Mouse (Mus musculus): Measurements from ENCODE around the gene Rpp30. TPM values are rescaled to one million over a fixed set of nuclear protein-coding genes. Genes with fewer than 3 reads are reported as not detected.

Rpp30 gene
- polyA plus RNA-seq, 1 experiment from 2014 or later: 87.3 TPM

DNA sequence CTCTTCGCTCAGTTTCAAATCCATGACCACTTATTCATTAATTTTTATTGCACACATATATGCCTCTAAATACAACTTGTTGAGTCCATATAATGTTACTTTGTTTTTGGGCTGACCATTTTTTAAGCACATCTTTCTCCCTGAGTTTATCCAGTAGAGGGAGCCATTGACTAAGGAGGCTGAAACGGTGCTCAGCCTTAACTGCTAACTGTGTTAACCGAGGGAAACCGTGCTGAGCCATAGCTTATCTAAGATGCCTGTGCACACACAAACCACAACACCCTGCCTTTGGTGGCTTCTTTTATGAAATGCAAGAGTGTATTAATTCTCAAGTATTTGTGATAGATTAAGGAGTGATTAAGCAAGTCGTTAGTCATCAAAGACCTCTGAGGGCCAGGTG lies 7.3 kb downstream of the Rpp30 start:
- no peak overlapping the region for H3K4me2 ChIP-seq
- TF ChIP-seq CTCF (IDR thresholded peaks at IDR 0.05; ENCODE audit: low read depth): peak; percentile 77
- peak; percentile 81 for DNase-seq
- no peaks in the 10 kb centered on the region for H3K9me3 ChIP-seq (ENCODE audit: low read depth, low read length)
- WGBS: 45% methylated on average over 5 of the region's 5 CpGs
- H3K27me3 ChIP-seq (ENCODE audit: insufficient read depth, low read length): no peaks in the 10 kb centered on the region
- no peak overlapping the region for H3K27ac ChIP-seq (ENCODE audit: low read depth)
- no peak overlapping the region for H3K4me3 ChIP-seq (ENCODE audit: low read depth, low read length)
- H3K4me1 ChIP-seq (ENCODE audit: insufficient read depth): no peaks in the 10 kb centered on the region
- no peak overlapping the region for H3K9ac ChIP-seq
- H3K36me3 ChIP-seq (ENCODE audit: insufficient read depth): peaks cover 74% of the 10 kb centered on the region
- ATAC-seq (ENCODE audit: insufficient read depth): no peak

GRCm38 (mm10) chr19:36097194-36097593 lies 13.7 kb downstream of the Rpp30 start:
- DNase-seq (no peak), ATAC-seq (ENCODE audit: insufficient read depth) (no peak)
- Histone ChIP-seq H3K9me3 (ENCODE audit: low read depth, low read length) (no peaks in the 10 kb centered on the region), H3K36me3 (ENCODE audit: insufficient read depth) (peaks cover 67% of the 10 kb centered on the region), H3K4me2 (no peak overlapping the region), H3K4me3 (ENCODE audit: low read depth, low read length) (no peak overlapping the region), H3K27me3 (ENCODE audit: insufficient read depth, low read length) (no peaks in the 10 kb centered on the region), H3K4me1 (ENCODE audit: insufficient read depth) (no peaks in the 10 kb centered on the region), H3K9ac (no peak overlapping the region), H3K27ac (ENCODE audit: low read depth) (no peak overlapping the region)
- no peak for TF ChIP-seq CTCF (IDR thresholded peaks at IDR 0.05; ENCODE audit: low read depth)
- WGBS: 81% methylated on average over 3 of the region's 3 CpGs

DNA sequence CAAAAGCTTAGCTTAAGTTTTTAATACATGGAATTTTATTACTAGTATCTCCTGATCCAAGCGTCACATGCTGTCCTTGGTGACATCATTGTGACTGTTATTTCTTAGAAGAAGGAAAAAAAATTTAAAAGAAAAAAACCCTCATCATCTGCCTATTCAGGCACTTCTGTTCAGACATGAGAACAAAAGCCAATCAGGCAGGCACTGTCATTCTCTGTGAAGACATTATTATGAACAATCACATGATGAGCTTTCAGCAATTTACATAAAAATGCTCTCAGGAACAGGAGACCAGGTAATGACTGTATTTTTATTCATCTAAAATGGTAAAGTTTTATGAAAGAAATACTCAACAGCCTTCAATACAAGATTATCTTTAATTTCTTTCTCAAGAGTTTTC lies 14.7 kb downstream of the Rpp30 start:
- H3K9ac ChIP-seq: no peak overlapping the region
- no peak overlapping the region for H3K27ac ChIP-seq (ENCODE audit: low read depth)
- no peak overlapping the region for H3K4me2 ChIP-seq
- no peak for ATAC-seq (ENCODE audit: insufficient read depth)
- TF ChIP-seq CTCF (IDR thresholded peaks at IDR 0.05; ENCODE audit: low read depth): no peak
- H3K27me3 ChIP-seq (ENCODE audit: insufficient read depth, low read length): no peaks in the 10 kb centered on the region
- no peaks in the 10 kb centered on the region for H3K9me3 ChIP-seq (ENCODE audit: low read depth, low read length)
- no peak for DNase-seq
- peaks cover 69% of the 10 kb centered on the region for H3K36me3 ChIP-seq (ENCODE audit: insufficient read depth)
- H3K4me3 ChIP-seq (ENCODE audit: low read depth, low read length): no peak overlapping the region
- H3K4me1 ChIP-seq (ENCODE audit: insufficient read depth): no peaks in the 10 kb centered on the region
- 90% methylated on average over 1 of the region's 1 CpGs for WGBS

DNA sequence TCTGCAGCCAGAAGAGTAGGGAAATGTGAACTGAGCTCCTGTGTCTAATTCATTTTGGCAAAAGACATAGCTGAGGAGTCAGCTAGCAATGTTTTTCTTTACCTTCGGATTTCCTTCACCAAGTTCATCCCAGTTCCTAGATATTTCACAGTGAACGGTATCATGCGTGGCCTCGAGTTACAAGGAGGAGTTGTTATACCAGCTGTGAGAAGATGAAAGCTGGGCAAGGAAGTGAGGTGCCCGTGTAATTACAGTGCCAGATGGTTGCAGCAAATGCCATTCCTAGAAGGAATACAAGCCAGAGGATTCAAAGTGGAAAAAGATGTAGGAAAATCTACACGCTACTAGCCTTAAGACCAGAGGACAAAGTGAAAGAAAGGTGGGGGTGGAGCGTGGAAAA lies 15.4 kb downstream of the Rpp30 start:
- 92% methylated on average over 7 of the region's 7 CpGs for WGBS
- no peak for TF ChIP-seq CTCF (IDR thresholded peaks at IDR 0.05; ENCODE audit: low read depth)
- no peaks in the 10 kb centered on the region for H3K4me1 ChIP-seq (ENCODE audit: insufficient read depth)
- no peak overlapping the region for H3K27ac ChIP-seq (ENCODE audit: low read depth)
- no peaks in the 10 kb centered on the region for H3K27me3 ChIP-seq (ENCODE audit: insufficient read depth, low read length)
- no peaks in the 10 kb centered on the region for H3K9me3 ChIP-seq (ENCODE audit: low read depth, low read length)
- H3K9ac ChIP-seq: no peak overlapping the region
- no peak for ATAC-seq (ENCODE audit: insufficient read depth)
- H3K4me2 ChIP-seq: no peak overlapping the region
- H3K4me3 ChIP-seq (ENCODE audit: low read depth, low read length): no peak overlapping the region
- no peak for DNase-seq
- H3K36me3 ChIP-seq (ENCODE audit: insufficient read depth): peaks cover 69% of the 10 kb centered on the region

GRCm38 (mm10) chr19:36103909-36104308 lies 20.4 kb downstream of the Rpp30 start:
- Histone ChIP-seq H3K4me3 (ENCODE audit: low read depth, low read length) (no peak overlapping the region), H3K27ac (ENCODE audit: low read depth) (no peak overlapping the region), H3K4me2 (no peak overlapping the region), H3K36me3 (ENCODE audit: insufficient read depth) (peaks cover 36% of the 10 kb centered on the region), H3K4me1 (ENCODE audit: insufficient read depth) (no peaks in the 10 kb centered on the region), H3K9ac (no peak overlapping the region), H3K27me3 (ENCODE audit: insufficient read depth, low read length) (no peaks in the 10 kb centered on the region), H3K9me3 (ENCODE audit: low read depth, low read length) (no peaks in the 10 kb centered on the region)
- 81% methylated on average over 5 of the region's 5 CpGs for WGBS
- ATAC-seq (ENCODE audit: insufficient read depth): no peak
- DNase-seq: no peak
- no peak for TF ChIP-seq CTCF (IDR thresholded peaks at IDR 0.05; ENCODE audit: low read depth)

DNA sequence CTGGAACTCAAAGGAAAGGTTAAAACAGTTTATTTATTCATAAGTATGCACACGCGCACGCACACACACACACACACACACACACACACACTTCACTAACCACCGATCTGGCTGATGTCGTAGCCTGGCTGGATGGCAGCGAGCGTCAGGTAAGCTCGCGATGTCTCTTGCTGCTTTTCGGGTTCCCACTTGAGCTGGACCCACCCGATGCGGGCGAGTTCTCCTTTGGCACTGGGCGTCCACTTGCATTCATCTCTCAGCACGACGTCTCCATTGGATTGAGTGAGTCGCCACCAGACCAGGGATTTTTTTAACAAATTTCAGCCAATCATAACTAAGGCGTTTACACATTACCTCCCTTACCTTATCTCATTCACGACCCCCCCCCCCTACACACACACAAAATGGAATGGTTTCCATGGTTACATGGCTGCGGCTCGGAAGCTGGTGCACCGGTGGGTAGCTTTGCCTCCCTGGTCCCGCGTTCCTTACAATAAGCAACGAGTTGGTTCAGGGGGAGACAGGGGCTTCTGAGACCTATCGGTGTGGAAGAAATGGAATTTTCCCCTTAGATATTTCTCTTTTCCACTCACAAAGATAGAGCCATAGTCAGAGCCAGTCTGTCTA lies 25.9 kb downstream of the Rpp30 start:
- WGBS: 71% methylated on average over 26 of the region's 26 CpGs
- Histone ChIP-seq H3K9me3 (ENCODE audit: low read depth, low read length) (no peaks in the 10 kb centered on the region), H3K4me3 (ENCODE audit: low read depth, low read length) (no peak overlapping the region), H3K27me3 (ENCODE audit: insufficient read depth, low read length) (no peaks in the 10 kb centered on the region), H3K27ac (ENCODE audit: low read depth) (no peak overlapping the region), H3K4me1 (ENCODE audit: insufficient read depth) (no peaks in the 10 kb centered on the region), H3K4me2 (no peak overlapping the region), H3K36me3 (ENCODE audit: insufficient read depth) (no peaks in the 10 kb centered on the region), H3K9ac (no peak overlapping the region)
- TF ChIP-seq CTCF (IDR thresholded peaks at IDR 0.05; ENCODE audit: low read depth): no peak
- 0 out of 2 replicates have a peak, but pooled peaks have one; percentile 14 for ATAC-seq (ENCODE audit: insufficient read depth)
- DNase-seq: no peak

DNA sequence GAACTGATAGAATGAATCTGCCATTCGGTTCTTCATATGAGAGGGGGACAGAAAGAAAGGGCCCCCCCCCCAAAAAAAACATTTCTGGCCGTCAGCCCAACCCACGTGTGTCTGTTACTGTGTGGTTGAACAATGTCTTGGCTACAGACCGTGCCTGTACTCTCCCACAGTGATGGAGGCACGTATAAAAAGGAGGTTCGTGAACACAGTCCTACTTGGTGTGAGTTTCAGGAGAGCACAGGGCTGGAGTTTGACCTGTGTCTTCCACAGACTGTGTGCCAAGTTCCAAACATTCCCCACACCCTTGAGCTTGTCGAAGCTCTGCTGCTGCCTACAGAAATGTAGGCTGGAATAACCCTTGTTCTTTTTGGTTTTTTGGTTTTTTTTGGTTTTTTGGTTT lies 26.9 kb downstream of the Rpp30 start:
- H3K9me3 ChIP-seq (ENCODE audit: low read depth, low read length): no peaks in the 10 kb centered on the region
- DNase-seq (no peak), ATAC-seq (ENCODE audit: insufficient read depth) (peak; percentile 68; the same call in 1 of the 2 replicates)
- TF ChIP-seq CTCF (IDR thresholded peaks at IDR 0.05; ENCODE audit: low read depth): no peak
- no peaks in the 10 kb centered on the region for H3K36me3 ChIP-seq (ENCODE audit: insufficient read depth)
- no peak overlapping the region for H3K4me2 ChIP-seq
- no peak overlapping the region for H3K27ac ChIP-seq (ENCODE audit: low read depth)
- H3K4me3 ChIP-seq (ENCODE audit: low read depth, low read length): no peak overlapping the region
- no peaks in the 10 kb centered on the region for H3K27me3 ChIP-seq (ENCODE audit: insufficient read depth, low read length)
- no peak overlapping the region for H3K9ac ChIP-seq
- H3K4me1 ChIP-seq (ENCODE audit: insufficient read depth): no peaks in the 10 kb centered on the region
- 28% methylated on average over 7 of the region's 7 CpGs for WGBS

Measured in lung, embryonic 14.5 days (tissue).